Mouse (Mus musculus) MEL-GATA-1-ER (cell line): ENCODE measurements around the gene Thap8.

Experiments
- DNase-seq: peaks from one replicate; pipeline ENCODE4 v3.0.0-alpha.2; 2012; ENCODE audit warnings: low read depth; ENCODE audit errors: extremely low read depth

Thap8 gene

DNA sequence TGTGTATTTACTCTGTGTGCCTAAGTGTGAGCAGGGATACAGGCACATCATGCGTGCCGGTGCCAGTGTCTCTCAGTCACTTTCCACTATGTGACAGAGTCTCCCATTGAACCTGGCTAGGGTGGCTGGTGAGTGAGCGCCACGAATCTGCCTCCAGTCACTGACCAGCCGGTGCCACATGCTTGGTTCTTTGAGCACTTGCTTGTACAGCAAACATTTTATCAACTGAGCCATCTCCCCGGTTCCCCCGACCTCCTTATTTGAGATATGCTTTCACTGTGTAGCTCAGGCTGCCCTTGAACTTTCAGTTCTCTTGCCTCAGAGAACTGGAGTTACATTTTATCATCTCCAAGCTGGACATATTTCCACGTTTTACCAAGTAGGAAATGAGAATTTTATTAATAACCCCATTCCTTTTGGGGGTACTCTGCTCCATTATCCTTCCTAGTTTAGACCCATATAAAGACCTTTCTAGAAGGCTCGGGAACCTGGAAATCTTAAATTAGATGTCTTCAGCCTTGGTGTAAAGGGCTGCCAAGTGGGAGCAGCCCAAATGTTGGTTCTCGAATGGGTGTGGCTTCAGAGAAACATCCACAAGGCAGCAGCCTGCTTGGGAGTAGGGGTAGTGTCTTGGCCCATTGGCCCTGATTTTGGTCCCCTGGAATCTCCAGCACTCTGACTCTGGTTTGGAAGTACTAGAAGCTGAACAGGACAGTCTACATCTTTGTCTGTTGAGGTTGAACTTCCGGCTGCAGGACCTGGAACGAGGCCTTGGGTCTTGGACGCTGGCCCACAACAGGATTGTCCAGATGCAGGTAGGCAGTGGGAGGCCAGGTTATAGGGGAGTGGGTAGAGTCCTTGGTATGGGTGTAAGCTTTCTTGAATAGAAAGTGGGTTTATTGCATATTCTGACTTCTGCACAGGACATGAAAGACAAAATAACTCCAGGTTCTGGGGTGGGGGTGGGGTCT lies 36.0 kb downstream of the Thap8 start:
- no peak for DNase-seq

DNA sequence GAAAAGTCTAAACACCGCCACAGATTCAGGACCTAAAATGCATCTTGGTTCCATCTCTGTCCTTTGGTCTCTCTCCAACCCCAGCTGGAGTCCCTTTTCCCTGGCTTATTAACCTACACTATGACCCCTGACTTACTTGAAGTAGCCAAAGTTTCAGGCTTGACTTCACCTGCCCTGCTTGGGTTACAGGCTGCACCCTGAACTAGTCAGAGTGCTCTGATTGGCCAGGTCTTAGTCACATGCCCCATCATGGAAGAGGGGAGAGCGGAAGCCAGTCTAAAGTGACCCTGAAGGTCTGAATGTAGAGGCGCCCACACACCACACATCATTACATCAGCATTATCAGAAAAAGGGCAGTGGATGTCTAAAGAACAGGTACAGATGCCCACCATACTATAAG lies 38.2 kb downstream of the Thap8 start:
- no peak for DNase-seq

DNA sequence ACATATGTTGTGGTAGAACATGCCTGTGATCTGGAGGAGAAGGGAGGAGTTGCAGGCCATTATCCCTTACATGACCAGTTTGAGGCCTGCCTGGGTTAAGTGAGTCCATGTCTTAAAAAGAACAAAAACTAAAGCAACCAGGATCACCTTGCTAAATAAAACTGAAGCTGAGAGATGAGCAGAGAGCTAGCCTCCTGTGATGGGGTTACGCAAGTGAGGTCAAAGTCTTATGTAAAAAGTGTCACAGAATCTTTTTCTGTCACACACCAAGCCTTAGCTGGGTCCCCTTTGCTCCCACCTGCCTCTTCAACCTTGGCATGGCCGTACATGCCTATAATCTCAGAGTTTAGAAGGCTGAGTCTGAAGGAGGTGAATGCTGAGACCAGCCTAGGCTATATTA lies 41.1 kb downstream of the Thap8 start:
- no peak for DNase-seq

DNA sequence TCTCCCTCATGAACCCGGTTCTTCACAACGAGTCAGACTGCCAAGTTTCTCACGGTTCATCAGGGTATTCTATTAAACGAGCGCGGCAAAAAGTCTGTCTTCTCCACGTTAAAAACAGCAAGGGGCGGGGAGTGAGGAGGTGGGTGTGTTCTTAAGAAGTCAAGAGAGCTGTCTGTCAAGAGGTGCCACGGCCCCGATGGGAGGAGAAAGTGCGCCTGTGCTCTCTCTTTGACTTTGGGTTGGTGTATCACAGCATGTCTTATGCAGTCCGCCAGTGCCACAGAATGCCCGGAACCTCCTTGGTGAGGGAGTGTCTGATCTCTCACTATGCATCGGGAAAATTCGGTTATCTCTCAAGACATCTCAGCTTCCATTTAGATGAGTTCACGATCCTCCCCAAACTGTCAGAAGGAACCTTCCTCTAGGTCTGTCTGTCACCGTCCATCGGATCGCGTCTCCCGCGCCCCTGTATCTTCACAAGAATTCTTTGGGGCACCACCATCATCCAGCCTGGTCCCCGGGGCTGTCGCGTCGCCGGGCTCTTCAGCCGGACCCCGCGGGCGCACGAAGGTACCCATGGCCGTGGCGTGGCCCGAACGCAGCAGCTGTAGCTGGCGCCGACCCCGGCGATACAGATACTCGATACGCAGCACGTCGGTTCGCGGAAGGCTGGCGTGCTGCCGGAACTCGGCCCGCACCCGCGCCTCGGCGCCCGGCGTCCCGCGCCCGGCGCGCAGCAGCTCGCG lies 41.8 kb downstream of the Thap8 start, which contains the start of gene E130208F15Rik:
Gene E130208F15Rik, plus strand, starts transcription at position 202 of the 746 bp plus-strand sequence.
- DNase-seq, result peak; percentile 87

GRCm38 (mm10) chr7:30322285-30322667 lies 42.4 kb downstream of the Thap8 start:
- peak; percentile 93 for DNase-seq

- no peak for DNase-seq
These were observed 43.0 kb downstream of the Thap8 start for GRCm38 (mm10) chr7:30322865-30323264.

- DNase-seq, result no peak
These were observed 43.9 kb downstream of the Thap8 start, which contains the start of gene Sdhaf1 for GRCm38 (mm10) chr7:30323795-30324194. Gene Sdhaf1, minus strand, starts transcription at chr7:30323895.

DNA sequence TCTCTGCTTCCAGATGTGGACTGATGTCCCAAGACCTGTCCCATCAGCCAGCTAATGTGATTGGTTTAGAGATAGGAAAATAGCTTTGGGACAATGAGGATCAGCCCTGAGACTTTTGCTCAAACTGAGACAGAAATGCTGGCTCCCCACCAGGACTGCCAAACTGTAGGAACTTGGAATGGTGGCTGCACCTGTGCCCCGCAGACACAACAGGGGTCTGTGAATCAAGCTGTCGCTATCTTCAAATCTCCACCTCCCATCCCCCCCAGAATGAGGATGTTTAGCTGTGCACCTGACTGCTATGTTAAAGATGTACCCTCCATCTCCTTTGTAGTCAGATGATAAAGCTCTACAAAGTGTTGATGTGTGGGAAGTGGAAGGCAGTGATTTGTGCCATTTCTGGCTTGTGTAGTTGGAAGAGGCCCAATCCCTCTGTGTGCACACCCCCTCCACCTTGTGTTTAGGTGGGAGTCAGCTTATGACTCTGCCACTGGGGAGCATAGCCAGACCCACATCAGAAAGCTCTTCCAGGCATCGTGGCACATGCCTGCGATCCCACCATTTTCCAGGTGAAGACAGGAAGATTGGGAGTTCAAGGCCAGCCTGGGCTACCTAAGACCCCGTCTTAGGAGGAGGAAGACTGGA lies 44.5 kb downstream of the Thap8 start:
- no peak for DNase-seq

DNA sequence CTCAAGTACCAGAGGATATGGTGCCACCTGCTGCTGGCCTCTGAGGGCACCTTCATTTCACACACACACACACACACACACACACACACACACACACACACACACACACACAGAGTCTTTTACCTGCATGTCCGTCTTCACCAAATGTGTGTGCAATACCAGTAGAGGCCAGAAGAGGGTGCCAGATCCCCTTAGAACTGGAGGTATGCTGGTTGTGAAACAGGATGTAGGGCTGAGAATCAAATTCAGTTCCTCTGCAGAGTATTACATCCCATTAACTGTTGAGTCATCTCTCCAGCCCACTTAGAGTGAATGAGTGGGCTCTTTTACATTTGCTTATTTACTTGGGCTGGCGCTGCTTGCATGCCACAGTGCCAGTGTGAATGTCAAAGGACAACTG lies 45.5 kb downstream of the Thap8 start:
- DNase-seq, result peak; percentile 56

- DNase-seq, result no peak
These were observed 46.5 kb downstream of the Thap8 start for GRCm38 (mm10) chr7:30326427-30326826.

GRCm38 (mm10) chr7:30327140-30327539 lies 47.2 kb downstream of the Thap8 start:
- DNase-seq, result no peak

DNA sequence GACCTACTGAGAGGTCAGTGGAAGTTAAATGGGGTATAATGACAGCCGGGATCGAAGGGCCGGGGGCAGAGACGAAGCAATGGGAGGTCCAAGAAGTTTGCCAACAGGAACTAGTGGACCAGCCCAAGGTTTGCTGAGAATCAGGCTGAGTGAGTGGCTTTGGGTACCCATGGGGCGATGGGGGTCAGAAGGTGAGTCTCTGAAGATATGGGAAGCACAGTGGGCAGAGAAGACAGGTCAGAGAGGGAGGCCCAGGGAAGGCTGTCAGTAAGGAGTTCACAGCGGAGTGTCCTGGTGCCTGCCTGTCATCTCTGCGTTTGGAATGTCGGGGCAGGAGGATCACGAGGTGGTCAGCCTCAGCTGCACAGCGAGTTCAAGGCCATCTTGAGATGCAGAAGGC lies 48.5 kb downstream of the Thap8 start:
- no peak for DNase-seq

GRCm38 (mm10) chr7:30331887-30332286 lies 52.0 kb downstream of the Thap8 start:
- peak; percentile 98 for DNase-seq

- DNase-seq, result no peak
These were observed 52.8 kb downstream of the Thap8 start for GRCm38 (mm10) chr7:30332622-30333259.

DNA sequence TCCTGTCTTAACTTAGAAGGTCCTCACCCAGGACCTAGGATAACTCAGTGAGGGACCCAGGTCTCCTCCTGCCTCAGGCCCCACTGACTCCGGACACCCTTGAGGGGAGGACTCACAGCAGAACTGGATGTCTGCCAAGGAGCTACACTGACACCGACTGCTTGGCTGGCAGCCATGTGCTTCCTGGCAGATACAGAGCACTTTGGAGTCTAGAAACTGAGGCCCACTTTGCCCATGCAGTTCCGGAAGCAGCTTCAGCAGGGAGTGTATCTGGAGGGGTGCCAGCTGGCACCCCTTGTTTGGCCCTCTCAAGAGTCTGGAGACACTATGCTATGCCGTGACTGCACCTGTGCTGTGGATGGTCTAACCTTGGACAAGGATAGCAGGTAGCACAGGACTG lies 53.5 kb downstream of the Thap8 start:
- peak; percentile 85 for DNase-seq

DNA sequence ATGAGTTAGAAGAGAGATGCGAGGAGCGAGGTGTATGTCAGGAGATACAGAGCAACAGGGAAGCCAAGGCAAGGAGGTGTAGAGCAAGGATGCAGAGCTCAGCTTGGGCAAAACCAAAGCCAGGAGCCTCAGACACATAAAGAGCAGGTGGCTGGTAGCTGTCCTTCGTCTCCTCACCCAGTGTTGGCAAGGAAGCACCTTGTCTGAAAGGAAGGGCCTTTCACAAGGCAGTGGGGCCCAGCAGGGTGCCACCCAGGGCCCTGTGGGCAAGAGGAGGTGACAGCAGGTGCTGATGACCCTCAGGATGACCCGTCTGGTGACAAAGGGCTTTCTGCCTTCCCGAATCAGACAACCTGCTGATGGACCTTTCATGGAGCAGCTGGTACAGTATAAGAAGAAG lies 54.7 kb downstream of the Thap8 start:
- no peak for DNase-seq

DNA sequence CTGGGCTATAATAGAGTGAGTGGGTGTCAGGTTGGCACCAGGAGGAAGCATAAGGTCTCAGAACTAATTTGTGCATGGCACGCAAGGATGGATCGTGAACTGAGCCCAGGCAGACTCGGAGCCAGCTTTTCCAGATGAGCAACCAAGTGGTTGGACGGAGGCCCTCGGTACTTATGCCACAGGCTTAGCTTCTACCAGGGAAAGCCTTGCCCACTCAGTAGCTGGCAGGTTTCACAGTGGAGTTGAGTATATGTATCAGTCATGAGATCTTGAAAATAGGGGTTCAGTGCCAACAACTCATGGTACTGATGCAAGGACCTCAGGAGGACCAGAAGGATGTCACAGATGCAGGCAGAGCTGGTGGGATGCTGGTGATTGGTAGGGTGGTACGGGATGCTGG lies 55.8 kb downstream of the Thap8 start:
- no peak for DNase-seq

- peak; percentile 63 for DNase-seq
These were observed 56.5 kb downstream of the Thap8 start for GRCm38 (mm10) chr7:30336384-30336783.

GRCm38 (mm10) chr7:30339432-30340109 lies 59.7 kb downstream of the Thap8 start:
- no peak for DNase-seq
